Mouse (Mus musculus) subcutaneous adipose tissue, adult 2 months (tissue): Measurements from ENCODE around the gene Ttc24. TPM values are rescaled to one million over a fixed set of nuclear protein-coding genes. Genes with fewer than 3 reads are reported as not detected.

ENCODE experiments used
- polyA plus RNA-seq: library from polyadenylated mRNA; depleted of rRNA; stranded (reverse); fragments of >200 nt; gene quantifications from 2 replicates; pipeline ENCODE4 v1.2.3, GENCODE M21; 2012; ENCODE audit warnings: low replicate concordance; rRNA removed

Ttc24 gene
- not detected in 2 replicates for polyA plus RNA-seq

DNA sequence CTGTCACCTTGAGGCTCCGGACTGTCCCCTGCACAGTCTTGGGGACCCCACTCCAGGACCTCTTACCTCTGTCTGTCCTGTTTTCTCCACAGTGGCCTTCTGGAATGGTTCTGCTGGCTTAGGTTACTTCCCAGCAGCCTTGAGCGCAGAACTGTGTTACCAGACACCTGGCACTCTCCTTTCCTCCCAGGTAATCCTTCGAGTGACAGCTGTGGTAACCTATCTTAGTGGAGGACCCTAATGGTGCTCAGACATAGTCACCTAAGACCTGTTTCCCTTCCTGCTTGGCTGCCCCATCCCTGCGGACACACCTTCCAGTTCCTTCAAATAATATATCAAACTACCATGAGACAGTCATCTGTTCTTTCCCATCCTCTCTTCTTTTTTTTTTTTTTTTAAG is at the start of gene Ttc24:
Gene Ttc24, minus strand, starts transcription at position 101 of the 400 bp plus-strand sequence.

DNA sequence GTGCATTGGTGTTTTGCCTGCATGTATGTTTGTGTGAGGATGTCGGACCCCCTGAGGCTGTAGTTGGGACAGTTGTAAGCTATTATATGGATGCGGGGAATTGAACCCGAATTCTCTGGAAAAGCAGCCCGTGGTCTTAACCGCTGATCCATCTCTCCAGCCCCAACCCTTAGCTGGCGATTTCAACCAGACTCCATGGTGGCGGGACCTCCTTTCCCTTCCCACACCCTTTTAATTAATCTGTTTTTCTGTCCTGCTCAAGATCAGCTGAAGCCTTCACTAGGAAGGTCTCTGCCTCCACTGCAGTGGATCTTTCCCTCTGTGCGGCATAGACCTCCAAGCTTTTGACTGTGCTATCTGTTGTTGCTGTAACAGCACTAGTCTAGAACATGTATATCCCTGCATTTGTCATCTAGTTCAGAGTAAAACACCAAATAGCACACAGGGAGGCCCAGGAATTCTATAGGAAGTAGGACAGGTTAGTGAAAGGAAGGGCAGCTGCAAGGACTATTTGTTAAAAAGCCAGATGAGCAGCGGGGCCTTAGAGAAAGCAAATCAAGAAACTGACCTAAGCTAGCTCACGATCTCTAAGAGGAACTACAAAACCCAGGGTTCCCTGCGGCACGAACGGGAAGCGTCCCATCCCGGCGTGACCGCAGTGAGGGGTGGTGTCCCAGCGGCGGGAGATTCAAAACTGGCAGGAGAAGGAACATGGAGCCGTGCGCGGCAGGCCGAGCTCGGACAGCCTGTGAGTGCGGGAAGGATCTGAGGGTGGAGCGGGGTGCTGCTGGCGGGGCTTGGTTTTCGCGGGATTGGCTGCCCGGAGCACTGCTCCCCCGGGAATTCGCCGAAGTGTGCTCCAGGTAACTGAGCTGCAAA is 3.5 kb upstream of the Ttc24 start, which contains the start of gene Iqgap3:
Gene Iqgap3, plus strand, starts transcription at position 627 of the 879 bp plus-strand sequence.

DNA sequence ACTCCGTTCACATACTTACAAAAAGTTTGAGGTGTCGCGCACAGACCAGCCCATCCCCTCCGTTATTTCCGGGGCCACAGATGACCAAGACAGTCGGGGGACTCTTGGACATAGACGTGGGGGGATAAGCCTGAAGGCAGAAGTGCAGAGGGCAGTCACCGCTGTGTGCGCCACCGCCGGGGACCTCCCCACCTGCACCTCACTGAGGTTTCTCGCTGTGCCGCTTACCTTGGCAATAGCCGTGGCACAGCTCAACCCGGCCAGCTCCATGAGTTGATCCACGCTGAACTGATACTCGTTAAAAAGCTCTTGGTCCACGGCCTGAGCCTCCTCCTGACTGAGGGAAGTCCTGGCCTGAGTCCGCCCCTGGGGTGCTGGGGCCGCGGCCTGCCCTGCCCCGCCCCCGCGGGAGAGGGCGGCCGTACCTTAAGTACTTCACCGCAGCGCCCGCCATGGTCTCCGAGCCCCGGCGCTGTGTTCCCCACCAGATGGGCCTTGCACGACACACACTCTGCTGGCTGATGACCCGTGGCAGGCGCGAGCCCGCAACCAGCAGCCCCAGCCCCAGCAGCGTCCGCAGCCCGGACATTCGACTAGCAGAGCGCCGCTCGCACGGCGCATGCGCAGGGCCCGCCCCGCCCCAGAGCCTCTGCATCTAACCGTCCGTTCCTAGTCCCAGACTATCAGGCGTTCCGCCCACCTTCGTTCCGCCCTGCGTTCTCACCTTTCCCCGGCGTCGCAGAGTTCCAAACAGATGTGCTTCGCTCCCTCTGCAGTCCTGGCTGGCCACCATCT is 20.0 kb downstream of the Ttc24 start, which contains the start of gene Naxe:
Gene Naxe, minus strand, starts transcription at position 594 of the 795 bp plus-strand sequence.

DNA sequence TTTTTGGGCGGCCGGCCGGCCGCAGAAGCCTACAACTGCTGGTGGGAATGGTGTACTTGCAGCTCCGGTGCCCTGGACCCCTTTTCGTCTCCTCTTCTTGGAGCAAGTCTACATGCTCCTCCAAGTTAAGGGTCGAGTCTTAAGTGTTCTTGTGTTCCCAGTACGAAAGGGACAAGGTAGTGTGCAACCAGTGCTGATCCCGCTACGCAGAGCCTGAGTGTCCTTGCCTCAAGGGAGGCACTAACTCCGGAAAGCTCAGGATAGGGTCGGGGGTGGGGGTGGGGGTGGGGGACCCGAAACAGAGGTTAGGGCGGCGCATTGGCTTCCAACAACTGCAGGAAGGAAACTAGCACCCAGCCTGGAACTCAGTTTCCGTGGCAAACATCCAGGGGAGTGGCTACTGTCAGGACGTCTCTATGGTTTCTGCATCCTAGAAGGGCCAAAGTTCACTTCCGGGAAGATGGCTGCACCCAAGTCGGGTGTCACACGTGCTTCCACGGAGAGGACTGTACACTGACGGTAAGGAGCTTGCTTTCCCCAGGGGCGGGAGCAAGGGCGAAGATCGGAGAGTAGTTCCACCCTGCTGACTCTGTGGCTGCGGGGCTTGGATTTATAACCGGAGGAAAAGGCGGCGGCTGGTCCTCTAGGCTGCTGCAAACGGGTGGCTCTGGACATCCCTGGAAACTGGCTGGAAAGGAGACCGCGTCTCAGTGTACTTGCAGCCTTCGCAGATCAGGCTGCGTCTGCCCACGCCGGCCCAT is 35.3 kb downstream of the Ttc24 start, which contains the start of gene Gpatch4:
Gene Gpatch4, plus strand, starts transcription at position 448 of the 761 bp plus-strand sequence.

DNA sequence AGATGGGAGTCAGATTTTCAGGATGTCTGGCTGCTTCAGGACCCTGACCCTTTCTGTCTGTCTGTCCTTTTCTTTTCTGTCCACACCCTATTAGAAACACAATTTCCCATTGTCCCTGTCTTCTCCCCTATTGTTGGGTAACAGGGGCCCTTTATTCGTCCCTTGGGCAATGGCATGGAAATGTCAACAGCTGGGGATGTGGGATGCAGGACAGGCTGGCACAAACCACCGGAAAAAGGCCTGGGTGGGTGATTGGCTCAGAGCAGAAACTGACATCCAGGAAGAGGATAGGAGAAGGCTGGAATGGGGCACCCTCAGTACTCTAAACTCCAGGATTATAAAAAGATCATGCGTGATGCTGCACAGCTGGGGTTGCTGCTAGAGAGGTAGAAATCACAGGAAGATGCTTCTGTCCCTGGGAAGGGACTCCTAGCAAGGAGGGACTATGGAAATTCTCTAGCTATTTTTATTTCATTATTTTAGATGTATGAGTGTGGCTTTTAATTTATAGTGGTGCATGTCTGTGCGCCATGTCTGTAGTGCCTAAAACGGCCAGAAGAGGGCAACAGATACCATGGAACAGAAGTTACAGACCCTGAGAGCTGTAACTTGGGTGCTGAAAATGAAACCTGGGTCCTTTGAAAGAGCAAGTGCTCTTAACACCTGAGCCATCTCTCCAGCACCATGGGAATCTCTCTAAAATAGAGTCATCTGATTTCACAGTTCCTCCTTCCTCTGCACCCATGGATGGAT is 50.5 kb downstream of the Ttc24 start, which contains the start of gene Hapln2:
Gene Hapln2, minus strand, starts transcription at position 150 of the 753 bp plus-strand sequence.

Other genes starting within 250 kb of the Ttc24 start
- gene Sh2d2a, start 231.5 kb downstream of the Ttc24 start, polyA plus RNA-seq: 0.92 and 3.1 TPM in 2 replicates
- gene Prcc, start 192.7 kb downstream of the Ttc24 start, polyA plus RNA-seq: 27.3 and 46.0 TPM in 2 replicates
- gene Hdgf, start 172.0 kb downstream of the Ttc24 start, polyA plus RNA-seq: 95.2 and 115 TPM in 2 replicates
- 55.5 and 56.0 TPM in 2 replicates for gene Mrpl24, start 158.8 kb downstream of the Ttc24 start, polyA plus RNA-seq
- gene Isg20l2, start 148.0 kb downstream of the Ttc24 start, polyA plus RNA-seq: 11.2 and 25.2 TPM in 2 replicates
- 25.5 and 39.3 TPM in 2 replicates for gene Rrnad1, start 147.6 kb downstream of the Ttc24 start, polyA plus RNA-seq
- 5.0 TPM in 1 of 2 replicates, not detected in the other for gene Crabp2, start 129.6 kb downstream of the Ttc24 start, polyA plus RNA-seq
- gene Nes, start 107.2 kb downstream of the Ttc24 start, polyA plus RNA-seq: 7.7 and 9.3 TPM in 2 replicates
- gene Bcan, start 78.1 kb downstream of the Ttc24 start, polyA plus RNA-seq: not detected in 2 replicates
- gene Hapln2, start 50.7 kb downstream of the Ttc24 start, polyA plus RNA-seq: 0.10 TPM in 1 of 2 replicates, not detected in the other
- 4.1 and 19.7 TPM in 2 replicates for gene Gpatch4, start 35.2 kb downstream of the Ttc24 start, polyA plus RNA-seq
- 119 and 130 TPM in 2 replicates for gene Naxe, start 19.8 kb downstream of the Ttc24 start, polyA plus RNA-seq
- gene Iqgap3, start 3.7 kb upstream of the Ttc24 start, polyA plus RNA-seq: 1.4 and 12.8 TPM in 2 replicates
- 56.6 and 78.8 TPM in 2 replicates for gene Mef2d, start 64.1 kb upstream of the Ttc24 start, polyA plus RNA-seq
- 1.3 and 2.6 TPM in 2 replicates for gene Rhbg, start 176.4 kb upstream of the Ttc24 start, polyA plus RNA-seq
- gene Gm38392, start 208.9 kb upstream of the Ttc24 start, polyA plus RNA-seq: 0.33 and 0.42 TPM in 2 replicates
- 5.6 and 5.7 TPM in 2 replicates for gene Tsacc, start 218.7 kb upstream of the Ttc24 start, polyA plus RNA-seq
- 112 and 200 TPM in 2 replicates for gene Cct3, start 218.8 kb upstream of the Ttc24 start, polyA plus RNA-seq
- gene Glmp, start 246.7 kb upstream of the Ttc24 start, polyA plus RNA-seq: 237 and 305 TPM in 2 replicates